Mouse (Mus musculus) left cerebral cortex, postnatal 4 days (tissue): ENCODE measurements at regions not wholly inside any gene's neighbourhood (a gene's known extent, or its start where the extent isn't known, plus 50 kb on each side); places are given as distances from the start of the nearest gene placed in this dataset.

ENCODE experiments used
- DNase-seq: peaks from one replicate; pipeline ENCODE4 v3.0.0-alpha.2; 2022
- intact Hi-C: fragments of 180-260 bp; cut with DNase I; formaldehyde crosslinking; loops from one replicate; pipeline ENCODE4 v1.15.1; 2025

DNA sequence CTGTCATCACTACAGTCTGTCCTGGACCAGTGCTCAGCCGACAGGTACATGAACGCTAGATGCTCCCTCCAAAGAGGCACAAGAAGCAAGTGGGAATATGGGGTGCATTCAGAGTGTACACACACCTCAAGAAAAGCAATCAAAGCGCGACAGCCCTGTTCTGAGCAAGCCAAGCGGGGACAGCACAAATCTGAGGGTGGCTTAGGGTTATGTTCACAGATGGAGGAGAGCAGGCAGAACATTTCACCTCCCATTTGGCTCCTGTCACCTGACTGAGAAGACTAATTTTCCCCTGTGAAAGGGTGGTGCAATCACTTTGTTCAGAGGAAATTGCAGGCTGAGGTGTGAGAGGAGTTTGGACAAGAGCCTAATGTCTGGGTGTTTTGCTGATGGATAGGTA is 106.8 kb upstream of the Wscd1 start:
- no peak for DNase-seq
- intact Hi-C loops, result no loop called here

DNA sequence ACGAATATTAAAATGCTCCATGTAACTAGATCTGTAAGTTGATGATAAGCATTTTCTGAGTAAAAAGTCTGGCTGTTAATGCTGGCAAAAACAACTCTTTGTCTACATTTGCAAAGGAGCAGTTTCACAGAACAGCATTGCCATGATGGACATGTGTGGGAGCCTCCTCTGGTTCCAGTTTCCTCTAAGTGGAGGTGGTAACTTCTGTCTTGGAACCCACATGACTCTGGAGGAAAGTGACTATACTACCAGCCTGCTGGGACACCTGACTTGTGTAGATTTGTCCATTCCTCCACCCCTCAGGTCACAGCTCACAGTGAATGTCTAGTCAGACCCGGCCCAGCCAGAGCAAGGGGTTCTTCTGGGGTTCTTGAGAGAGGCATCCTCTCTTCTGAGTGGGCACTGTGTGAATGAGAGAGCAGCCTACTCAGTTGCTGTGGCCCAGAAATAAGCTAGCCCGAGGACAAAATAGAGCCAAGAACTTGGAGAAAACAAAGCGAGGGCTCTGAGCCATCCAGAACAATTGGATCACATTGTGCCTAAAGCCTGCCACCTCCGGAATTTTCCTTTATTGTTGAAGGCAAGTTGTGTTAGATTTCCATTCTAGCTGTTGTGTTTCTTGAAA is 97.9 kb upstream of the Wscd1 start:
- intact Hi-C loops, result no loop called here
- no peak for DNase-seq

- intact Hi-C loops, result no loop called here
- DNase-seq, result no peak
Observed at GRCm38 (mm10) chr11:71652381-71652775, 97.3 kb upstream of the Wscd1 start.

- DNase-seq, result no peak
- intact Hi-C loops, result no loop called here
Observed at GRCm38 (mm10) chr11:71658346-71658745, 91.4 kb upstream of the Wscd1 start.

- intact Hi-C loops, result loop anchor here (10.0 kb wide), 1 partner anchor 354 kb away; no protein-coding TSS in a partner anchor
- DNase-seq, result peak; percentile 42
Observed at GRCm38 (mm10) chr11:71670111-71671050, 79.3 kb upstream of the Wscd1 start.

DNA sequence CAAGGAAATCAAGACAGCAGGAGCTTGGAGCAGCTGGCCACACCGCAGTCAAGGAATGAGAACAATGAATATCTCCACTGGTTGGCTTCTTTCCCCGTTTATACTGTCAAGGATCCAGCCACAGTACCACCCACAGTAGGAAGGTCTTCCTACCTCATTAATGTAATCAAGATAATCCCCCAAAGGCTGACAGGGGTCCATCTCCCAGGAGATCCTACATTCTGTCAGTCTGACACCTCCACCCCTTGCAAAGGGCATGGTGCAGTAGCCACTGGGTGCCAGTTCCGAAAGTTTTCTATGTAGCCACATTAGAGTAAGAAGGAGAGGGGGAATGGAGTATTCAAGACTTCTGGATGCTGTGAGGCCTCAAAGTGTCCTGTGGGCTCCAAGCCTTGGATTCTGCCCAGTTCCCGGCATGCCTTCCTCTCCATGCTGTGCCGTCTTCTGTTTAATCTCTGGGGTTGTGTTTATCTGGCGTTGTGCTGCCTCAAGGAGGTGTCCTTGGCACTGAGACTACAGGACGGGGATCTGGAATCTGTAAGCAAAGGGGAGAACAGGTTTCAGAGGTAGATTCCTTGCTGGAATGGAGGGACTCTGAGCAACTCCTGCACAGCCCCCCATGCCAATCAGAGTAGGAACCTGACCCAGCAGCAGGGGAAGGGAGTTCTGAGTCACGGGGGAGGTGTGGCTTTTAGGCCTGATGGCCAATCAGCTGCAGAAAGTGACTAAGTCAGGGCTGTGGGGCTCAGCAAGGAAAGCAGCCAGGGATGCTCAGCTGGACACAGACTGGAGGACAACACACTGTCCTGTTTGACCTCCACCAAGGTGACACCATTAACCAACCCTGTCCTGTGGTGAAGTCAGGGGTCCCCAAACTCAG is 77.3 kb upstream of the Wscd1 start:
- DNase-seq, result peak; percentile 42
- intact Hi-C loops, result loop anchor here (10.0 kb wide), 1 partner anchor 352 kb away; no protein-coding TSS in a partner anchor

- intact Hi-C loops, result loop anchor here (10.0 kb wide), 1 partner anchor 350 kb away; no protein-coding TSS in a partner anchor
- DNase-seq, result peak; percentile 84
Observed at GRCm38 (mm10) chr11:71674319-71674718, 75.4 kb upstream of the Wscd1 start.

DNA sequence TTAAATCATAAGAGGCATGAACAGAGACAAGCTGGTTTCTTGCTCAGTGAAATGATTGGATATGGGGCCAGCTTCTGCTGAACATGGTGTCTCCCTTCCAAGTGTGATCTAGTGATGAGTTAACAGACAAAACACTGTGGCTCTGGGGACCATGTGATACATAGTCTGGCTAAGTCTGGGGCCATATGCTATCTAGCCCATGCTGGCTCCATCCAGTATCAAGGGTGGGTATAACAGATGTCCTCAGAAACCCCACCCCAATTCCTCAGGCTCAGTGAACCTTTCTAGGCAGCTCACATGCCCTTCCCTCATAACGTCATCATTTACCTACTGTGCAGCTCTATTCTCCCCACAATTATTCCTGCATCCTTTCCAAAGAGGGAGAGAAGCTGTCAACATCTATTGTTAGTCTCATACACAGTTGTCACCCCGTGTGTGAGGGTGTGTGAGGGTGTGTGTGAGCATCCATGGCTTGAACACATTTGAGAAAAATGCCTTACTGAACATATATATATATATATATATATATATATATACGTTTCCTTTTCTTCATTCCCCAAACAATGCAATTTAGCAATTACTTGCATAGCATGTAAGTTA is 73.9 kb upstream of the Wscd1 start:
- intact Hi-C loops, result loop anchor here (10.0 kb wide), 1 partner anchor 349 kb away; no protein-coding TSS in a partner anchor
- DNase-seq, result no peak

GRCm38 (mm10) chr11:71697017-71697416 is 52.7 kb upstream of the Wscd1 start:
- intact Hi-C loops, result no loop called here

GRCm38 (mm10) chr11:71698836-71699235 is 50.9 kb upstream of the Wscd1 start:
- DNase-seq, result no peak
- intact Hi-C loops, result no loop called here

More at GRCm38 (mm10) chr11:71697017-71697416, 52.7 kb upstream of the Wscd1 start:
- DNase-seq, result no peak
